Mouse (Mus musculus) small intestine, adult 2 months (tissue): ENCODE data around the gene Ccdc34. TPM values are rescaled to one million over a fixed set of nuclear protein-coding genes. Genes with fewer than 3 reads are reported as not detected.

ENCODE experiments used
- H3K27ac ChIP-seq: fragments of 200-500 bp; 2 replicates; pipeline ENCODE4 v1.5.1; 2012; ENCODE audit warnings: low read depth, low read length, control low read depth, inconsistent platforms; ENCODE audit not compliant: insufficient read depth
- H3K27me3 ChIP-seq: fragments of 200-500 bp; 2 replicates; pipeline ENCODE4 v1.6.1; 2012; ENCODE audit warnings: mild to moderate bottlenecking, moderate library complexity, low read length, inconsistent platforms; ENCODE audit not compliant: control insufficient read depth, insufficient read depth
- H3K36me3 ChIP-seq: fragments of 200-500 bp; 2 replicates; pipeline ENCODE4 v1.6.1; 2012; ENCODE audit warnings: mild to moderate bottlenecking, low read length, control low read depth, inconsistent platforms; ENCODE audit not compliant: control insufficient read depth, insufficient read depth
- H3K4me1 ChIP-seq: fragments of 200-500 bp; 2 replicates; pipeline ENCODE4 v1.6.1; 2012; ENCODE audit warnings: low read length, inconsistent platforms, mixed read lengths; ENCODE audit not compliant: control insufficient read depth, insufficient read depth, insufficient read length
- H3K4me3 ChIP-seq: fragments of 200-500 bp; 2 replicates; pipeline ENCODE4 v1.5.1; 2012; ENCODE audit warnings: low read depth, mild to moderate bottlenecking, control low read depth, inconsistent platforms, low read length, moderate library complexity
- CTCF ChIP-seq: fragments of 200-500 bp; IDR thresholded peaks from 2 replicates; pipeline ENCODE4 v1.5.1; 2012; ENCODE audit warnings: low read depth, mild to moderate bottlenecking, control low read depth, inconsistent platforms, low read length, moderate library complexity, mixed read lengths; ENCODE audit not compliant: insufficient replicate concordance, insufficient read length; ENCODE audit errors: extremely low read depth
- POLR2A ChIP-seq: fragments of 200-500 bp; IDR thresholded peaks from 2 replicates; pipeline ENCODE4 v1.6.1; 2012; ENCODE audit warnings: low read depth, mild to moderate bottlenecking, control low read depth, inconsistent platforms, low read length, moderate library complexity
- whole genome bisulfite sequencing: fragments of 180-500 bp; shearing (Covaris S2); methylation state at CpG from one replicate; pipeline ENCODE4 v1.1.7; 2018; 5-methylcytosine and 5-hydroxymethylcytosine counted together
- polyA plus RNA-seq: library from polyadenylated mRNA; depleted of rRNA; stranded (reverse); fragments of >200 nt; gene quantifications from 2 replicates; pipeline ENCODE4 v1.2.3, GENCODE M21; 2012

Ccdc34 gene
- polyA plus RNA-seq, 1 experiment = 10.2 TPM

DNA sequence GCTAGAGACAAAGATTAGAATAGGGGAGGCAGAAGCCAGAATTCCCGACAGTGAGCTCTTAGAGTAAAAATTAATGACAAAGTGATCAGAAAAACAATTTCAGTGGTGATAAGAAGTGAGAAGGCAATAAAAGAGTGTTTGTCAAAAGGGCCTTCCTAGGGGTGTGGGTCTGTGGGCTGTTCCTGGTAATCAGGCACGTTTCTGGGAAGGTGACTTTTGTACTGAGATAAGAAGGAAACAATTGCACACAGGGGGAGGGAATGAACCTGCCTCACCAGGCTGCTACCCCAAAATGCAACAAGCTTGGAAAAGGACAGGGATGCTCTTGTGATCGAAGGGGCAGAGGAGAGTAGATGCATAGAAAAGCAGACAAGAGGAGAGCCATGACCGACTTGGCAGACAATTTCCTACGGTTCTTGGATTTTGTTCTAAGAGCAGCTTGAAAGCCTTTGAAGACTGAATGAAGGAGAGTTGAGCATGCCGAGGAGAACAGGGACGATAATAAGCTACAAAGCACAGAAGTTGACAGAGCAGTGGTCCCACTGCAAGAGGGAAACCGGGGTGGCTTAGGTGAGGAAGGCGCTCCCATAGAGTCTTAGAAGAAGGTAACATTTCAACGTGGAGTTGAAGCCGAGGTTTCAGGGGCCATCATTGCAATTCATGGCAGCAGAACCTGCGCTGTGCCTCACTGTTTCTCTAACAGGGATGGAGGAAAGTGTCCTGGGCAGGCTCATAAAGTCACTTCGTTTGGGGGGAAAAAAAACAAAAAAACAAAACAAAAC, 185.3 kb downstream of the Ccdc34 start:
- H3K27me3 ChIP-seq = no peaks in the 10 kb centered on the region
- no peak overlapping the region for H3K4me3 ChIP-seq
- peaks cover 15% of the 10 kb centered on the region; the same call in 1 of the 2 replicates for H3K4me1 ChIP-seq
- H3K36me3 ChIP-seq = no peaks in the 10 kb centered on the region
- WGBS = 34% methylated on average over 13 of the region's 13 CpGs
- peak overlapping the region; percentile 75 for H3K27ac ChIP-seq
- no peak for TF ChIP-seq POLR2A
- TF ChIP-seq CTCF = no peak

DNA sequence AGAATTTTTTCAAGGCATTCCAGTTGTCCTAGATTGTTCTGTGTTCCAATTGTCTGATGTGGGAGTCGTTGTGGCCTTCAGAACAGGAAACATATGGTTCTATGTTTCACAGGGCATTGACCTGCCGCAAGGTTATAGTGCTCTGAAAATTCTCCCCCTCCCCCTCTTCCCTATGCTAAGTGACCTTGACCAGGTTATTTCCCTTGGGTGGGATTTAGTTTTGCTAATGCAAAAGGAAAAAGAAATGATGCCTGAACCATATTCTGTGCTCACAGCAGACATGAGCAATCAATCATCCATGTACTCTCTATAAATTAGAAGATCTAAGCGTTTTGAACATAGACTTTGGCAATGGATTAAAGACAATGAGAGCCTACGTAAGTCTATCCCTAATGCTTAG, 186.6 kb downstream of the Ccdc34 start:
- no peak for TF ChIP-seq CTCF
- no peak for TF ChIP-seq POLR2A
- 72% methylated on average over 4 of the region's 4 CpGs for WGBS
- no peaks in the 10 kb centered on the region for H3K27me3 ChIP-seq
- H3K36me3 ChIP-seq = no peaks in the 10 kb centered on the region
- no peak overlapping the region for H3K27ac ChIP-seq
- no peak overlapping the region for H3K4me3 ChIP-seq
- peaks cover 12% of the 10 kb centered on the region; the same call in 1 of the 2 replicates for H3K4me1 ChIP-seq

DNA sequence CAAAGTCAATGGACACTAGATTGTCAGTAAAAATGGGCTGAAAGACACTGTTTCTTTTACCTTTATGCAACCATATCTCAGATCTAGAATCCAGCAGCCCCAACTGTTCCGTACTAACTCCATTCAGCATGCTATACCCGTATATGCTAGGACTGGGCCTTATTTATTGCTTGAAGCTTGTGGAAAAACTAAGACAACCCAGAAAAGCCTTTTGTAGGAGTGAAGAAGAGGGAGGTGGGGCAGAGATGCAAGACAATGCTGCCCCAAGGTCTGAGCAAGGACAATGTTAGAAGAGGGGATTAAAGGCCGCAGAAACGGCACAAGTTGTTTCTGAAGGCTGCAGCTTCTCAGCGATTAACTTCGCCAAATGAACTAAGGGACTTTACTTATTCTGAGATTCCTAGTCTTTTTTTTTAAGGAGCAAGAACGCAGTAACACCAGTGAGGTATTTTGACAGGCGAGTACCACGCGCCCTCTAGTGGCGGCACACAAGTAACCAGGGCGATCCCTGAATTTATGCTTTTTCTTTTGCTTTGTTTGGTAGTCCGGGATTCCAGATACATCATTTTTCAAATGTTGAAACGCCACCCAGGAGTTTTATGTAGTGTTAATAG, 187.2 kb downstream of the Ccdc34 start:
- Histone ChIP-seq H3K4me1 (peaks cover 12% of the 10 kb centered on the region; the same call in 1 of the 2 replicates), H3K27me3 (no peaks in the 10 kb centered on the region), H3K4me3 (no peak overlapping the region), H3K27ac (no peak overlapping the region), H3K36me3 (no peaks in the 10 kb centered on the region)
- peak; percentile 94; the same call in 1 of the 2 replicates for TF ChIP-seq CTCF
- TF ChIP-seq POLR2A = no peak
- WGBS = 6% methylated on average over 14 of the region's 14 CpGs

DNA sequence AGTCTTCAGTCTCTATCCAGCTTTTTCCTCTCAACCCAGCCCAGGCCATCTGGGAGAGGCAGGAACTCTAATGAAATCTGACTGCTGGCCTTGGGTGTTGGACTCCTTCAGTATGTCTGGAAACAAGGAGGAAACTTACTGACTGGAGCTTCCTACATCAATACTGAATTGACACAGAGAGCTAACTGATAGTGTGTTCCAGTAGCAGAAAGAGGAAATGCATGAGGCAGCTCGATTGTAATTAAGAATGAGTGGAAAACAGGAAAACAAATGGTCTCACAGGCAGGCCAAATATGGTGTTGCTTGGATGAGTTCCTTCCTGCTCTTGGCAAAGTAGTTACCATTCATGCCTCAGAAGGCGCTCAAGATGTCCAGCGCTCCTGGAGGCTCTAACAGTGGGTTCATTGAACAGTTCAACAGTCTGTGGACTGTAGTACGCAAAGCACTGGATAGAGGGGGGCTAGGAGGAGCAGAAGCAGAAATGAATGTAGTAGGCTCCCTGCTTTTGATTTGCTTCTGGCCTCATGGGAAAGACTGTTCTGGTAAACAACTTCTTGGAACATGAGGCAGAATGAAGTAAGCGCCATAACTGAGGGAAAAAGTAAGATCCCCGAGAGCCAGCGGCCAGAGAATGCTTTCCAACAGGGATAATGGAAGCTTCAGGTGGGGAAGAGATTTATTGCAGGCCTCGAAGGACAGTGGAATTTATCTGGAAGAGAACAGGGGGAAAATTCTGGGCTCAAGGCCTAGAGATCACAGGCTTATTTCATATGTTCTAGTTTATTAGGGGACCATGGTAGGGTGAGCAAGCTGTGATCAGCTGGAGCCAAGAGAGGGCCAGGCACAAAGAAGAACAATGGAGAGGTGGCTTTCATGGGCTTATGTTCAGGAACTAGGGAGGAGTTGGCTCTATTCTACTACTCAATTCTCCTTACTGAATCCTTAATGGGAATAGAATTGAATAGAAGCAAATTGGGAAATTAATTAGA, 193.2 kb downstream of the Ccdc34 start:
- H3K4me3 ChIP-seq = no peak overlapping the region
- H3K36me3 ChIP-seq = no peaks in the 10 kb centered on the region
- WGBS = 66% methylated on average over 8 of the region's 8 CpGs
- H3K27me3 ChIP-seq = no peaks in the 10 kb centered on the region
- peaks cover 3% of the 10 kb centered on the region; the same call in 1 of the 2 replicates for H3K4me1 ChIP-seq
- peak overlapping the region; percentile 61 for H3K27ac ChIP-seq
- TF ChIP-seq POLR2A (no peak), CTCF (no peak)

DNA sequence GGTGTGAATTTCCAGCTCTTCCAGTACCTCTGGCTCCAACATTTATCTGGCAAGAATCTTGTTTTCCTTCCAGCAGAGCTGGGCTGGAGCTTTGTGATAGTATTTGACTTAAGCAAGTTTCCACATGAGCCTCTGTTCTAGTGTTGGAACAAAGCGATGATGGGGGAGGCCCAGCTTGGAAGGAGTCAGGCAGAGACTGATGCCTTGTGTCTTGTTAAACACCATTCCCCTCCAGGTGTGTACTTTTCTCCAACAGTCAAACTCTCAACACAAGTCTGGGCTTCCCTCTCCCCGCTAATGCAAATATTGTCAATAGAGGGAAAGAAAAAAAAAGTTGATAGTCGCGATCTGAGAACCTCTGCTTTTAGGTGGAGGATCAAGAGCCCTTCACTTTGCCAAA, 196.7 kb downstream of the Ccdc34 start:
- Histone ChIP-seq H3K36me3 (no peaks in the 10 kb centered on the region), H3K4me3 (no peak overlapping the region), H3K27ac (no peak overlapping the region), H3K27me3 (no peaks in the 10 kb centered on the region), H3K4me1 (peaks cover 3% of the 10 kb centered on the region; the same call in 1 of the 2 replicates)
- 60% methylated on average over 4 of the region's 4 CpGs for WGBS
- no peak for TF ChIP-seq CTCF
- TF ChIP-seq POLR2A = no peak

DNA sequence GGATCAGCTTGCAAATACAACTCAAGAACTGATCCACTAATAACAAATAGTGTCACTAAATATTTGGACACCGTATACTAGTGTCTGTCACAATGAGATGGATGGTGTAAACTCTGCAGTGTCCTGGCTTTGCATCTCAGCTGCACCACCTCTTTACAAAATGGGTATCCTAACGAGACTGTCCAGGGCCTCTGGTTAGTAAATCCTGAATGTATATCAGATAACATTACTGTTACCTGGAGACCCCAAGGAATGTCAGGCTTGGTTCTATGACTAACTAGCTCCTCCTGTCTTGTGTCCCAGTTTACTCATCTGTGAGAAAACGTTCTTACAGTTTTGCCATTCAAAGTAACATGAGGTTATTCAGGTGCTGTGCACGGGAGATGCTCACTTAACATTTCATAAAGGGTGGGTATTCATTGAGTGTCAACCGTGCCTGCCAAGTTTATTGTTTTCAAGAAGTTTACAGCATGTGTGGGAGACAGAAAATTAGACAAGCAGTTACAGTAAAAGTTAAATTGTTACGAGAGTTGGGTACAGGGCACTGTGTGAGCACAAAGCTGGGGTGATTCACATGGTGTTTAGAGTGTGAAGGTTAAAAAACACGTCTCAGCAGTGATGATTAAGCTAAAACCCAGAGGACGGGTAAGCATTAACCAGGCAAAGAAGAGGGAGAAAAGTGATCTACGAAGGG, 197.5 kb downstream of the Ccdc34 start:
- no peak overlapping the region for H3K27ac ChIP-seq
- peaks cover 3% of the 10 kb centered on the region; the same call in 1 of the 2 replicates for H3K4me1 ChIP-seq
- TF ChIP-seq POLR2A (no peak), CTCF (no peak)
- H3K27me3 ChIP-seq = no peaks in the 10 kb centered on the region
- no peaks in the 10 kb centered on the region for H3K36me3 ChIP-seq
- H3K4me3 ChIP-seq = no peak overlapping the region
- 52% methylated on average over 9 of the region's 9 CpGs for WGBS
